11 mouse cellular contexts compared by ENCODE assay signal in genomic region chr17:84368213-84369014, GRCm38 (mm10).
DNase-seq lines count a peak whose midpoint lies in the region; ATAC-seq lines count a peak whose summit lies in the region.
"Had no signal": no experiment of that assay in that cellular context is flagged by ENCODE, and none has a peak within 500 bp of the region (broad histone marks: within the 10 kb centered on the region; RNA-seq: fewer than 3 reads in every experiment).

No protein-coding gene starts in this region.

- no peak overlapping the region for H3K4me3 ChIP-seq in heart, embryonic 16.5 days (ENCODE audit: low read length)
- H3K4me3 ChIP-seq in embryonic facial prominence, embryonic 12.5 days = no peak overlapping the region
- no peak overlapping the region for H3K4me3 ChIP-seq in hindbrain, embryonic 14.5 days (replicated peaks; ENCODE audit: low read length)
- H3K4me3 ChIP-seq in limb, embryonic 10.5 days = no peak overlapping the region

- no peaks in the 10 kb centered on the region for H3K9me3 ChIP-seq in heart, embryonic 16.5 days (replicated peaks; ENCODE audit: control insufficient read depth, low read length)
- no peaks in the 10 kb centered on the region for H3K9me3 ChIP-seq in embryonic facial prominence, embryonic 12.5 days
- H3K9me3 ChIP-seq in hindbrain, embryonic 14.5 days (ENCODE audit: control insufficient read depth, low read length) = no peaks in the 10 kb centered on the region
- no peaks in the 10 kb centered on the region for H3K9me3 ChIP-seq in limb, embryonic 10.5 days (replicated peaks)
- H3K9me3 ChIP-seq: G1E had no signal

- WGBS in heart, embryonic 16.5 days = 73% methylated on average over 11 of the region's 11 CpGs
- 70% methylated on average over 11 of the region's 11 CpGs for WGBS in embryonic facial prominence, embryonic 12.5 days
- WGBS in hindbrain, embryonic 14.5 days = 74% methylated on average over 11 of the region's 11 CpGs
- 81% methylated on average over 11 of the region's 11 CpGs for WGBS in limb, embryonic 10.5 days

- H3K27me3 ChIP-seq in heart, embryonic 16.5 days (ENCODE audit: control insufficient read depth, insufficient read depth, low read length) = no peaks in the 10 kb centered on the region
- H3K27me3 ChIP-seq in embryonic facial prominence, embryonic 12.5 days = no peaks in the 10 kb centered on the region
- H3K27me3 ChIP-seq in hindbrain, embryonic 14.5 days (ENCODE audit: control insufficient read depth, insufficient read depth, low read length) = no peaks in the 10 kb centered on the region
- H3K27me3 ChIP-seq in limb, embryonic 10.5 days (ENCODE audit: low read depth, poor library complexity, severe bottlenecking) = no peaks in the 10 kb centered on the region

- no peak overlapping the region for H3K4me2 ChIP-seq in heart, embryonic 16.5 days (ENCODE audit: low read depth, low read length)
- H3K4me2 ChIP-seq in embryonic facial prominence, embryonic 12.5 days (replicated peaks) = no peak overlapping the region
- H3K4me2 ChIP-seq in hindbrain, embryonic 14.5 days (replicated peaks) = no peak overlapping the region

- H3K36me3 ChIP-seq in heart, embryonic 16.5 days (ENCODE audit: control insufficient read depth, insufficient read depth) = no peaks in the 10 kb centered on the region
- no peaks in the 10 kb centered on the region for H3K36me3 ChIP-seq in embryonic facial prominence, embryonic 12.5 days
- H3K36me3 ChIP-seq in hindbrain, embryonic 14.5 days (replicated peaks; ENCODE audit: control insufficient read depth, insufficient read depth) = peaks cover 6% of the 10 kb centered on the region; the same call in 1 of the 2 replicates
- peaks cover 13% of the 10 kb centered on the region for H3K36me3 ChIP-seq in limb, embryonic 10.5 days

- DNase-seq in heart, postnatal 25 days (ENCODE audit: low spot score) = no peak
- DNase-seq in hindbrain, embryonic 14.5 days (ENCODE audit: low spot score) = no peak
- DNase-seq in limb, embryonic 10.5 days (ENCODE audit: low spot score) = no peak
- DNase-seq in spleen, postnatal 36 days (ENCODE audit: low spot score in 2 of 2) = no peak
- no peak for DNase-seq in MN1 (ENCODE audit: low spot score)
- DNase-seq in frontal cortex, adult 2 months (ENCODE audit: extremely low spot score in 1 of 2, low spot score in 1 of 2) = no peak
- DNase-seq: lung, postnatal 14 days; right cerebral cortex, postnatal 14 days had no signal

- H3K4me1 ChIP-seq in heart, embryonic 16.5 days (ENCODE audit: control insufficient read depth, insufficient read depth, low read length) = peaks cover 36% of the 10 kb centered on the region
- H3K4me1 ChIP-seq in embryonic facial prominence, embryonic 12.5 days = peaks cover 51% of the 10 kb centered on the region
- H3K4me1 ChIP-seq in hindbrain, embryonic 14.5 days (replicated peaks; ENCODE audit: control insufficient read depth, insufficient read depth, low read length) = peaks cover 41% of the 10 kb centered on the region
- H3K4me1 ChIP-seq in limb, embryonic 10.5 days = peaks cover 80% of the 10 kb centered on the region

- peak overlapping the region; percentile 31; the same call in 1 of the 2 replicates for H3K27ac ChIP-seq in heart, embryonic 16.5 days (ENCODE audit: low read length)
- peak overlapping the region; percentile 67; the same call in 1 of the 2 replicates for H3K27ac ChIP-seq in embryonic facial prominence, embryonic 12.5 days
- peak overlapping the region; percentile 51 for H3K27ac ChIP-seq in hindbrain, embryonic 14.5 days
- H3K27ac ChIP-seq in limb, embryonic 10.5 days = peak overlapping the region; percentile 50; the same call in 1 of the 2 replicates

- intact Hi-C loops in heart, postnatal 25 days (cut with DNase I) = loop anchor here (10.0 kb wide), 1 partner anchor 94 kb away; no protein-coding TSS in a partner anchor

- no peak overlapping the region for H3K9ac ChIP-seq in heart, embryonic 16.5 days (ENCODE audit: low read length)
- no peak overlapping the region for H3K9ac ChIP-seq in embryonic facial prominence, embryonic 12.5 days
- H3K9ac ChIP-seq in hindbrain, embryonic 14.5 days = no peak overlapping the region

- no peak for ATAC-seq in heart, embryonic 16.5 days (replicated peaks; ENCODE audit: extremely low read depth, insufficient read depth, low FRiP score)
- ATAC-seq in embryonic facial prominence, embryonic 12.5 days (ENCODE audit: insufficient number of reproducible peaks, insufficient read depth, low FRiP score, low TSS enrichment) = no peak
- ATAC-seq in hindbrain, embryonic 14.5 days (ENCODE audit: low FRiP score) = no peak
